Mouse (Mus musculus) heart, adult 2 months (tissue): ENCODE measurements at regions not wholly inside any gene's neighbourhood (a gene's known extent, or its start where the extent isn't known, plus 50 kb on each side); places are given as distances from the start of the nearest gene placed in this dataset.

Experiments
- DNase-seq, 2 experiments: peaks; one replicate each; pipeline ENCODE4 v3.0.0; 2021
- H3K27ac ChIP-seq: fragments of 200-600 bp; 2 replicates; pipeline ENCODE4 v1.8.1; 2022
- H3K27me3 ChIP-seq: fragments of 200-500 bp; 2 replicates; pipeline ENCODE4 v1.6.1; 2012; ENCODE audit warnings: mild to moderate bottlenecking, low read length, inconsistent platforms, mixed read lengths; ENCODE audit not compliant: control insufficient read depth, insufficient read depth
- H3K36me3 ChIP-seq: fragments of 200-500 bp; 2 replicates; pipeline ENCODE4 v1.6.1; 2012; ENCODE audit warnings: low read length, inconsistent platforms; ENCODE audit not compliant: control insufficient read depth, insufficient read depth
- H3K4me1 ChIP-seq: fragments of 200-500 bp; 2 replicates; pipeline ENCODE4 v1.6.1; 2011; ENCODE audit warnings: low read length; ENCODE audit not compliant: control insufficient read depth, insufficient read depth
- H3K4me3 ChIP-seq: fragments of 200-600 bp; 2 replicates; pipeline ENCODE4 v1.8.1; 2022
- H3K79me2 ChIP-seq: fragments of 200-500 bp; replicated peaks from 2 replicates; pipeline ENCODE4 v1.6.1; 2012; ENCODE audit warnings: mild to moderate bottlenecking, inconsistent platforms, low read length, moderate library complexity, mixed read lengths; ENCODE audit not compliant: control insufficient read depth, insufficient read depth
- H3K9ac ChIP-seq: fragments of 200-500 bp; 2 replicates; pipeline ENCODE4 v1.6.1; 2012; ENCODE audit warnings: low read depth, mild to moderate bottlenecking, control low read depth, inconsistent platforms, low read length, mixed read lengths
- CTCF ChIP-seq: fragments of 200-600 bp; IDR thresholded peaks from 2 replicates; pipeline ENCODE4 v1.8.1; 2022; ENCODE audit warnings: antibody characterized with exemption, mild to moderate bottlenecking, moderate library complexity
- EP300 ChIP-seq: fragments of 200-500 bp; IDR thresholded peaks from 2 replicates; pipeline ENCODE4 v1.6.1; 2011; ENCODE audit warnings: low read depth, low read length, control low read depth; ENCODE audit not compliant: insufficient read depth
- POLR2A ChIP-seq: fragments of 200-500 bp; IDR thresholded peaks from 2 replicates; pipeline ENCODE4 v1.6.1; 2011; ENCODE audit warnings: mild to moderate bottlenecking, low read depth, low read length, control low read depth; ENCODE audit not compliant: insufficient read depth
- WGBS: fragments of 180-500 bp; shearing (Covaris S2); methylation state at CpG from one replicate; pipeline ENCODE4 v1.1.7; 2018; 5-methylcytosine and 5-hydroxymethylcytosine counted together
- intact Hi-C: fragments of 180-260 bp; cut with DNase I; formaldehyde crosslinking; loops from one replicate; pipeline ENCODE4 v1.15.1; 2025

- Histone ChIP-seq H3K36me3 (no peaks in the 10 kb centered on the region), H3K4me3 (no peak overlapping the region), H3K27me3 (no peaks in the 10 kb centered on the region), H3K9ac (no peak overlapping the region), H3K4me1 (no peaks in the 10 kb centered on the region), H3K27ac (no peak overlapping the region), H3K79me2 (no peaks in the 10 kb centered on the region)
- 39% methylated on average over 7 of the region's 7 CpGs for WGBS
- DNase-seq: no peak
- intact Hi-C loops: no loop called here
- no peak for TF ChIP-seq EP300
Observed at GRCm38 (mm10) chr4:89621260-89621659, 58.0 kb upstream of the Dmrta1 start.

GRCm38 (mm10) chr4:89604721-89605120 is 74.5 kb upstream of the Dmrta1 start:
- H3K4me3 ChIP-seq: no peak overlapping the region
- DNase-seq: no peak
- no peaks in the 10 kb centered on the region for H3K36me3 ChIP-seq
- no peaks in the 10 kb centered on the region for H3K4me1 ChIP-seq
- TF ChIP-seq EP300: no peak
- TF ChIP-seq POLR2A: no peak
- no peak for TF ChIP-seq CTCF
- WGBS: 44% methylated on average over 1 of the region's 1 CpGs
- intact Hi-C loops: no loop called here
- no peaks in the 10 kb centered on the region for H3K79me2 ChIP-seq
- H3K27me3 ChIP-seq: no peaks in the 10 kb centered on the region
- no peak overlapping the region for H3K9ac ChIP-seq
- H3K27ac ChIP-seq: no peak overlapping the region

DNA sequence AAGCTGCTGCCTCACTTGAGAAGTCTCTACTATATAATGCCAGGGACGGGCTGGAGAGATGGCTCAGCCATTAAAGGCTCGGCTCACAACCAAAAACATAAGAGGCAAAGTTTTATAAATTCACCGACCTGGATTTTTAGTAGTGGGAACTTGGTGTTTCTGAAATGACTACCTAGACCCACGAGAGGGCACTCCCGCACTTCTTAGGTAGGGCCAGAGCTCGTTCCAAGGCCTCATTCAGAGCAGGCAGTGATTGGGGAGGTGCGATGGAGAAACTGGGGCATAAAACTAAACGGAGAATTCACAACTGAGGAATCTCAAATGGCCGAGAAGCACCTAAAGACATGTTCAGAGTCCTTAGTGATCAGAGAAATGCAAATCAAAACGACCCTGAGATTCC is 103.7 kb upstream of the Dmrta1 start:
- Histone ChIP-seq H3K36me3 (no peaks in the 10 kb centered on the region), H3K79me2 (no peaks in the 10 kb centered on the region), H3K27ac (no peak overlapping the region), H3K4me3 (no peak overlapping the region), H3K9ac (no peak overlapping the region), H3K27me3 (no peaks in the 10 kb centered on the region), H3K4me1 (no peaks in the 10 kb centered on the region)
- intact Hi-C loops: loop anchor here (5.0 kb wide), 1 partner anchor 117 kb away; no protein-coding TSS in a partner anchor
- TF ChIP-seq CTCF (peak; percentile 47), EP300 (no peak)
- 16% methylated on average over 10 of the region's 10 CpGs for WGBS
- peak in 1 of 2 experiments; percentile 2 for DNase-seq

DNA sequence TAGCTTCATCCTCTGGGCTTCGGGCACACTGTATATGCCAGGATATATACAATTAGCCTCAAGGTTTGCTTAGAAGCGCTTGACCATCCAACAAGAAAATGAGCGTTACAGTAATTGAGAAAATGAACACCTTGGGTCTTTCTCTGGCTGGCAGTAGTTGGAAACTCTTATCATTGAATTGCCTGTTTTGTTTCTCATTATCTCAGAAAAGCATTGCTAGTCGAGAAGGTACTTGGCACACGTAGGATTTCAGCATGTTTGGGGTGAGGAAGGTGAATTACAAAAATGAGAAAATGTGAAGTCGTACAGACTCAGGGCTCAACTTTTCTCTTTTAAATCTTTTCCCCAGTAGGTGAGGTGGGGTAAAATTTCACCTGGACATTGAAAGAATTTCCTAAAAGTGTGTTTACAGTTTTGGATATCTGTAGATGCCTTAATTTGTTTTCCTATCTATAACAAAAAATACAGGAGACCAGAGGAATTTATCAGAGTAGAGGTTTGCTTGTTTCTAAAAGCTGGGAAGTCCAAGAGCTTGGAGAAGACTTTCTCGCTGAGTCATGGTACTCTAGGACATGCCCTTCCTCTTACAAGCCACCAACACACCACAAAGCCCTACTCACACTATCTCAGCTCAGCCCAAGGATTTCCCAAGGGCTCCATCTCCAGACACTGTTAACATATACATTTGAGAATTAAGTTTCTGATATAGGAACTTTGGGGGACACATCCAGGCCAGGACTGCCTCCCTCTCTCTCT is 124.3 kb upstream of the Dmrta1 start:
- Histone ChIP-seq H3K9ac (no peak overlapping the region), H3K79me2 (no peaks in the 10 kb centered on the region), H3K4me3 (no peak overlapping the region), H3K4me1 (no peaks in the 10 kb centered on the region), H3K27me3 (no peaks in the 10 kb centered on the region), H3K36me3 (no peaks in the 10 kb centered on the region), H3K27ac (no peak overlapping the region)
- intact Hi-C loops: no loop called here
- WGBS: 59% methylated on average over 7 of the region's 7 CpGs
- TF ChIP-seq EP300 (no peak), POLR2A (no peak), CTCF (no peak)
- no peak for DNase-seq

GRCm38 (mm10) chr4:89552556-89552955 is 126.7 kb upstream of the Dmrta1 start:
- Histone ChIP-seq H3K36me3 (no peaks in the 10 kb centered on the region), H3K27me3 (no peaks in the 10 kb centered on the region), H3K4me3 (no peak overlapping the region), H3K4me1 (no peaks in the 10 kb centered on the region), H3K9ac (no peak overlapping the region), H3K79me2 (no peaks in the 10 kb centered on the region), H3K27ac (no peak overlapping the region)
- no peak for DNase-seq
- intact Hi-C loops: no loop called here
- TF ChIP-seq POLR2A (no peak), EP300 (no peak), CTCF (no peak)
- 72% methylated on average over 6 of the region's 6 CpGs for WGBS

GRCm38 (mm10) chr4:89550515-89550914 is 128.7 kb upstream of the Dmrta1 start:
- Histone ChIP-seq H3K9ac (no peak overlapping the region), H3K4me1 (no peaks in the 10 kb centered on the region), H3K79me2 (no peaks in the 10 kb centered on the region), H3K4me3 (no peak overlapping the region), H3K27me3 (no peaks in the 10 kb centered on the region), H3K27ac (no peak overlapping the region), H3K36me3 (no peaks in the 10 kb centered on the region)
- intact Hi-C loops: no loop called here
- DNase-seq: no peak
- TF ChIP-seq CTCF (no peak), EP300 (no peak), POLR2A (no peak)
- 55% methylated on average over 2 of the region's 2 CpGs for whole genome bisulfite sequencing
